Comparison of ENCODE assay signal across 25 mouse cellular contexts in the genomic region with DNA sequence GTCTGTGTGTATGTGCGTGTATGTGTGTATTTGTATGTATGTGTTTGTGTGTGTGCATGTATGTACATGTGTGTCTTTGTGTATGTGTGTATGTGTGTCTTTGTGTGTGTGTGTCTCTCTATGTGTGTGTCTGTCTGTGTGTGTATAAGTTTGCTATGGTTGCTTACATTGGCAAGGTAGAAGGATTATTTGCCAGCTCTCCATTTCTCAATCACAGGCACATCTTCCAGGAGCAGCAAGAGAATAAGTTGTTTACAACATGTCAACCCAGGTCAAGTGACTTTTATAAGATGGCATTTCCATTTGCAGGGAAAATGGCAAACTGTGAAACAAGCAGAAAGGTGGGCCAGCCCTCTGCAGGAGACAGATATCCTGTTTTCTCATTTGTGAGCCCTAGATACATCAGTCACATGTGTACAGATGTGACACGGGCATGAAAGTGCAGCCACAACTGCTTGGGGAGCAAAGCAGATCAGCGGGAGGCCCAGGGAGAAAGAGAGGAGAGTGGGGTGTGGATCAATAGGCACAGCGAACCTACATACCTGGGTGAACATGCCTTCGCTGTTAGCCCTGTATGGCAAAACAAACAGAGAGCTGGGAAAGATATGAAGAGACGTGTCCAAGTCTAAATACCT.
A peak's percentile ranks its signal among the peaks of the same experiment; 100 is the strongest.
DNase-seq lines count a peak whose midpoint lies in the region; ATAC-seq lines count a peak whose summit lies in the region.
"Had no signal": no experiment of that assay in that cellular context is flagged by ENCODE, and none has a peak within 500 bp of the region (broad histone marks: within the 10 kb centered on the region; RNA-seq: fewer than 3 reads in every experiment).

No protein-coding gene starts in this region.

- H3K36me3 ChIP-seq in embryonic facial prominence, embryonic 13.5 days, result no peaks in the 10 kb centered on the region
- H3K36me3 ChIP-seq: forebrain, embryonic 12.5 days; heart, embryonic 12.5 days; limb, embryonic 15.5 days; midbrain, embryonic 15.5 days; neural tube, embryonic 12.5 days had no signal

- H3K4me2 ChIP-seq in embryonic facial prominence, embryonic 13.5 days, result no peak overlapping the region
- H3K4me2 ChIP-seq: forebrain, embryonic 12.5 days; heart, embryonic 12.5 days; limb, embryonic 15.5 days; midbrain, embryonic 15.5 days; neural tube, embryonic 12.5 days had no signal

- H3K4me1 ChIP-seq in embryonic facial prominence, embryonic 13.5 days, result peaks cover 4% of the 10 kb centered on the region
- H3K4me1 ChIP-seq: forebrain, embryonic 12.5 days; heart, embryonic 12.5 days; limb, embryonic 15.5 days; midbrain, embryonic 15.5 days; neural tube, embryonic 12.5 days had no signal

- peak; percentile 2 for DNase-seq in gastrocnemius, postnatal 10 days
- no peak for DNase-seq in gastrocnemius, adult 18-20 months (ENCODE audit: low spot score)
- DNase-seq in spleen, postnatal 10 days (ENCODE audit: low spot score in 2 of 2), result peak; percentile 2 to 6
- DNase-seq in spleen, adult 18-20 months, result no peak
- peak; percentile 61 for DNase-seq in thymus, postnatal 14 days
- DNase-seq in cerebellum, postnatal 36 days, result no peak
- no peak for DNase-seq in frontal cortex, postnatal 25 days (ENCODE audit: low spot score in 2 of 2)
- DNase-seq: adrenal gland, postnatal 14 days; cerebellum, adult 2 months; heart, adult 18-20 months; heart, postnatal 10 days; kidney, adult 2 months; layer of hippocampus, adult 9-11 months; lung, adult 18-20 months; right cerebral cortex, postnatal 14 days had no signal

- no peak overlapping the region for H3K4me3 ChIP-seq in embryonic facial prominence, embryonic 13.5 days
- H3K4me3 ChIP-seq: erythroblast, embryonic 14.5 days; forebrain, embryonic 12.5 days; heart, embryonic 12.5 days; limb, embryonic 15.5 days; megakaryocyte, embryonic 14.5 days; midbrain, embryonic 15.5 days; neural tube, embryonic 12.5 days had no signal

- no peak overlapping the region for H3K9ac ChIP-seq in embryonic facial prominence, embryonic 13.5 days
- H3K9ac ChIP-seq: forebrain, embryonic 12.5 days; heart, embryonic 12.5 days; limb, embryonic 15.5 days; midbrain, embryonic 15.5 days; neural tube, embryonic 12.5 days had no signal

- peak overlapping the region; percentile 44 for H3K27ac ChIP-seq in embryonic facial prominence, embryonic 13.5 days
- H3K27ac ChIP-seq: forebrain, embryonic 12.5 days; kidney, postnatal 0 days; limb, embryonic 15.5 days; midbrain, embryonic 15.5 days; neural tube, embryonic 12.5 days had no signal

- WGBS in embryonic facial prominence, embryonic 13.5 days, result 70% methylated on average over 6 of the region's 6 CpGs

- H3K9me3 ChIP-seq in embryonic facial prominence, embryonic 13.5 days, result no peaks in the 10 kb centered on the region
- H3K9me3 ChIP-seq: forebrain, embryonic 12.5 days; heart, embryonic 12.5 days; limb, embryonic 15.5 days; megakaryocyte, embryonic 14.5 days; midbrain, embryonic 15.5 days; neural tube, embryonic 12.5 days had no signal

- ATAC-seq in embryonic facial prominence, embryonic 13.5 days (ENCODE audit: insufficient number of reproducible peaks, insufficient read depth, low FRiP score, low TSS enrichment, low read depth), result no peak
- ATAC-seq: inflammation-experienced regulatory T-cells, adult 6 months; midbrain, embryonic 15.5 days had no signal

- no peaks in the 10 kb centered on the region for H3K27me3 ChIP-seq in embryonic facial prominence, embryonic 13.5 days
- H3K27me3 ChIP-seq: forebrain, embryonic 12.5 days; heart, embryonic 12.5 days; limb, embryonic 15.5 days; midbrain, embryonic 15.5 days; neural tube, embryonic 12.5 days had no signal

Comparison
In these comparisons a context has a peak if more than half of its experiments do, and no peak if none do; other contexts are left out.
1. DNase-seq: peak in gastrocnemius, postnatal 10 days (single experiment), spleen, postnatal 10 days (2 of 2) and thymus, postnatal 14 days (single experiment); none in gastrocnemius, adult 18-20 months (single experiment), spleen, adult 18-20 months (0 of 2), cerebellum, postnatal 36 days (0 of 2) and frontal cortex, postnatal 25 days (0 of 2).